Mouse (Mus musculus): ENCODE results near the gene Lrp6.

DNA sequence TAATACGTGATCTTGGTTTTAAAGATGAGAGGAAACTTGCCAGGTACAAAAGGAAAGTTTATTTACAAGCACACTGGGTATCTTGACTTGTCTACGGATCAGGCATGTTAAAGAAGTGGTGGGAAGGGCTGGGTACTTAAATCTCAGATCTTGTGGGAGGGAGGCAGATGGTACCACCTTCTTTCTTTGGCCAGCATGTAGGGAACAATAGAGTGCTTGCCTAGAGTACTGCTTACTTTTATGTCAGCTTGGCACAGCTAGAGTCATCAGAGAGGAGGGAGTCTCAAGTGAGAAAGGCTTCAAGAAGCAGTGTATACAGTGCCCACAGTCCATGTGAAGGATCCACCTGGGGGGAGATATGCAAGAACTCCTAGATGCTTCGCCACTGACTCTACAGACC is 38.4 kb upstream of the Lrp6 start:
- TF ChIP-seq CTCF (IDR thresholded peaks at IDR 0.05; ENCODE audit: control insufficient read depth, insufficient read depth, low read length) (no peak), POLR2A (IDR thresholded peaks at IDR 0.05; ENCODE audit: borderline replicate concordance, control insufficient read depth, low read depth, low read length) (no peak)

Measured in bone marrow, adult 2 months (tissue).